ENCODE assay signal across 11 mouse cellular contexts in the genomic region with DNA sequence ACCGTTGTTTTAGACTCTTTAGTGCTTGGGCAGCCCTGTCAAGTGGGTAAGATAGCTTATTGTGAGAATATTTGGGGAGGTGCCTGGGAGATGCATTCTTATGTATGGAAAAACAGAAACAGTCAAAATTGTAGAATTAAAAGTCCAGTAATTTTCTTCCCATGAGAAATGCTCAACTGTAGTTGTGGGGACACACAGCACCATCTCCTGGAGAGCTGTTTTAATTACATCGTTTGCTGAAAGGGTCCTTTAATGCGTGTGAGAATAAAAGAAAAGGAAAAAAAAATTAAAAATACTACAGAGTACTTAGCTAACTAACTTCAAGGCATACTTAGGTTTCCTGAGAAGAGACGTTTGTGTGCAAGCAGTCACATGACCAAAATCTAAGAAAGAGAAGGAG.
DNase-seq lines count a peak whose midpoint lies in the region; ATAC-seq and TF ChIP-seq lines count a peak whose summit lies in the region.
"Had no signal": no experiment of that assay in that cellular context is flagged by ENCODE, and none has a peak within 500 bp of the region (broad histone marks: within the 10 kb centered on the region; RNA-seq: fewer than 3 reads in every experiment).

No protein-coding gene starts in this region.

- H3K9me3 ChIP-seq in heart, postnatal 0 days (replicated peaks; ENCODE audit: control insufficient read depth, low read length): no peaks in the 10 kb centered on the region

- peak; percentile 56 for TF ChIP-seq CTCF in heart, postnatal 0 days (IDR thresholded peaks at IDR 0.05; ENCODE audit: low read depth)
- TF ChIP-seq CTCF in left cerebral cortex, adult 2 months (IDR thresholded peaks at IDR 0.05): peak; percentile 62
- peak; percentile 50 for TF ChIP-seq CTCF in brain, embryonic 14.5 days (IDR thresholded peaks at IDR 0.05; ENCODE audit: borderline replicate concordance, extremely low read depth, insufficient read depth, insufficient read length)

- DNase-seq in adrenal gland, postnatal 10 days: peak; percentile 8
- no peak for DNase-seq in adrenal gland, postnatal 25 days
- no peak for DNase-seq in heart, postnatal 0 days (ENCODE audit: low spot score)
- DNase-seq in heart, postnatal 36 days: no peak
- no peak for DNase-seq in left cerebral cortex, adult 2 months (ENCODE audit: extremely low spot score in 1 of 2, low spot score in 2 of 2)
- DNase-seq in left cerebral cortex, postnatal 36 days (ENCODE audit: low spot score in 2 of 2): no peak
- DNase-seq in brain, embryonic 14.5 days (ENCODE audit: low read depth): peak; percentile 57
- no peak for DNase-seq in spleen, postnatal 14 days (ENCODE audit: low spot score in 2 of 2)
- DNase-seq: cerebellum, adult 11-12 months; spleen, adult 18-20 months had no signal

- H3K4me3 ChIP-seq in heart, postnatal 0 days (ENCODE audit: low read depth, low read length): no peak overlapping the region
- no peak overlapping the region for H3K4me3 ChIP-seq in left cerebral cortex, adult 2 months

- no peaks in the 10 kb centered on the region for H3K4me1 ChIP-seq in heart, postnatal 0 days (ENCODE audit: control insufficient read depth, insufficient read depth)

- no peak overlapping the region for H3K4me2 ChIP-seq in heart, postnatal 0 days (ENCODE audit: low read depth, low read length)

- no peaks in the 10 kb centered on the region for H3K36me3 ChIP-seq in heart, postnatal 0 days (replicated peaks; ENCODE audit: control insufficient read depth, insufficient read depth, low read length)

- no peak for TF ChIP-seq POLR2A in brain, embryonic 14.5 days (IDR thresholded peaks at IDR 0.05; ENCODE audit: borderline replicate concordance, extremely low read depth, insufficient read depth, insufficient read length, poor library complexity, severe bottlenecking)

- 31% methylated on average over 4 of the region's 4 CpGs for WGBS in heart, postnatal 0 days

- no peak for TF ChIP-seq EP300 in heart, postnatal 0 days (IDR thresholded peaks at IDR 0.05; ENCODE audit: low read depth)

- H3K9ac ChIP-seq in heart, postnatal 0 days (replicated peaks; ENCODE audit: low read depth, low read length): no peak overlapping the region

- intact Hi-C loops in heart, postnatal 36 days (cut with DNase I): no loop called here
- intact Hi-C loops in left cerebral cortex, adult 2 months (cut with DNase I): no loop called here
- intact Hi-C loops in left cerebral cortex, postnatal 36 days (cut with DNase I): no loop called here

- no peak for ATAC-seq in heart, postnatal 0 days (ENCODE audit: insufficient read depth, low read depth)
- ATAC-seq: inflammation-experienced regulatory T-cells, adult 6 months had no signal

- H3K27me3 ChIP-seq in heart, postnatal 0 days (ENCODE audit: control insufficient read depth, insufficient read depth, low read length): no peaks in the 10 kb centered on the region

- no peak overlapping the region for H3K27ac ChIP-seq in heart, postnatal 0 days (ENCODE audit: low read depth)
- H3K27ac ChIP-seq in left cerebral cortex, adult 2 months: no peak overlapping the region

Comparison
In these comparisons a context has a peak if more than half of its experiments do, and no peak if none do; other contexts are left out.
1. DNase-seq: peak in adrenal gland, postnatal 10 days (single experiment) and brain, embryonic 14.5 days (single experiment); none in adrenal gland, postnatal 25 days (single experiment), heart, postnatal 0 days (single experiment), heart, postnatal 36 days (0 of 2), left cerebral cortex, adult 2 months (0 of 2), left cerebral cortex, postnatal 36 days (0 of 2) and spleen, postnatal 14 days (0 of 2).
2. Peak in every context shown above with its lines, with median percentiles within 50 percentile points of each other: CTCF ChIP-seq.